Mouse (Mus musculus) duodenum, adult 2 months (tissue): ENCODE measurements around the gene Kctd10. TPM values are rescaled to one million over a fixed set of nuclear protein-coding genes. Genes with fewer than 3 reads are reported as not detected.

Source experiments
- polyA plus RNA-seq: library from polyadenylated mRNA; depleted of rRNA; stranded (reverse); fragments of >200 nt; gene quantifications from 2 replicates; pipeline ENCODE4 v1.2.3, GENCODE M21; 2012; ENCODE audit warnings: low replicate concordance; rRNA removed

Gene Kctd10
- polyA plus RNA-seq = 58.6 and 59.3 TPM in 2 replicates

GRCm38 (mm10) chr5:114380209-114381012 lies at the start of gene Kctd10, which contains the start of gene Ube3b:
Kctd10 (minus strand) TSS chr5:114380508.
Ube3b (plus strand) TSS chr5:114380607.

Other genes with a start within 250 kb of the Kctd10 start
- gene Acacb, start 234.0 kb downstream of the Kctd10 start, polyA plus RNA-seq = 2.8 and 6.8 TPM in 2 replicates
- not detected in 2 replicates for gene Foxn4, start 106.7 kb downstream of the Kctd10 start, polyA plus RNA-seq
- 0.78 and 1.7 TPM in 2 replicates for gene Myo1h, start 91.3 kb downstream of the Kctd10 start, polyA plus RNA-seq
- 62.4 and 70.3 TPM in 2 replicates for gene Ube3b, start 99 bp upstream of the Kctd10 start, polyA plus RNA-seq
- 5.5 and 10.3 TPM in 2 replicates for gene Mmab, start 63.6 kb upstream of the Kctd10 start, polyA plus RNA-seq
- gene Mvk, start 63.8 kb upstream of the Kctd10 start, polyA plus RNA-seq = 34.0 and 34.4 TPM in 2 replicates
- gene Fam222a, start 187.5 kb upstream of the Kctd10 start, polyA plus RNA-seq = 3.6 and 7.3 TPM in 2 replicates